Mouse (Mus musculus) thymus, postnatal 25 days (tissue): ENCODE data around the gene Itgb3.
A peak's percentile ranks its signal among the peaks of the same experiment; 100 is the strongest.

Experiments
- DNase-seq: peaks from one replicate; pipeline ENCODE4 v3.0.0; 2022

Gene Itgb3

DNA sequence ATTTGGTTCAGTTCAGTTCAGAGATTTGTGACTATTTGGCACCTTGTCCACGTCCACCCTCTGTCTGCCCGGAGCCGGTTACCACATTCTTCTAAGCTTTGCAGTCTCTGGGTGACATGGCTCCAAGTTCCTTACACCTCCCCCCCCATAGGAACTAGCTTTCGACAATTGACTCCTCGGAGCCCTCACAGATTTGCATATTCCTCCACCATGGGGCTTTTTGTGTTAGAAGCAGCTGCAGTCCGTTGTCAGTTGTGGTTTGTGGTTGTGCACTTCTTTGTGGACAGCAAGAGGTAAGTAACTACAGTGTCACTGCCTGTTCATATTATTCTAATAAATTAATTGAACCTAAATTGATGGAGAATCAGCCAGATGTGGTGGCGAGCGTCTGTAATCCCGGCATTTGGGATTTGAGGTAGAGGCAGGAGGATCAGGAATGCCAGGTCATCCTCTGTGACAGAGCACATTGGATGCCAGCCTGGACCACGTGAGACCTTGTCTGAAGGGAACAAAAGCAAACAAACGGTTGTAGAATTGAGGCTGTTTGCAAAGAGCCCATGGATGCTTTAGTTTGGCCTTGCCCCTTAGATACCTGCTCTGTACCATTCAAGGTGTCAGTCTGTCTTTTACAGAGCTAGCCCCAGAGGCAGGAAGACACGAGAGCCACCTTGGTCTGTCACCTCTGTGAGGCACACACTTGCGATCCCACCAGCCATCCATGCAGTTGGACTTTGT, 25.0 kb upstream of the Itgb3 start:
- DNase-seq: no peak

GRCm38 (mm10) chr11:104585495-104585894, 22.3 kb upstream of the Itgb3 start:
- DNase-seq: no peak

- no peak for DNase-seq
These were observed 19.9 kb upstream of the Itgb3 start for GRCm38 (mm10) chr11:104587904-104588303.

- no peak for DNase-seq
These were observed 19.3 kb upstream of the Itgb3 start for GRCm38 (mm10) chr11:104588513-104588912.

GRCm38 (mm10) chr11:104589570-104589969, 18.2 kb upstream of the Itgb3 start:
- DNase-seq: no peak

DNA sequence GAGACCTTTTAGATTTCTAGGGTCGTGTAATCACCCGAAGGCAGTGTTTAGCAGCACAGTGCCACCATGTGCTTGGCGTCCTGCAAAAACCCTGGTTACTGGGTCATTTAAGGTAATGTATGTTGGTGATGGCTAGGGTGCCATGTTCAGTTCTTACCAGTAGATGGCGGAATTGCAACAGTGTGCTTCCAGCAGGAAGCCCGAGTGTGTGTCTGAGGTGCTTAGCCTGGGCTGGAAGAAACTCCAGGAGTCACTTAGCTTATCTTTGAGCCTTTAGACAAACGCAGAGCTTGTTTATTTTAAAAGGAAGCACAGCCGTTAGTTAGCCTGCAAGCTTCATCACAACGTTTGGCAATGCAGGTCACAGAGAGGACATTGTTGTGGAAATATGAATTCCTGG, 17.7 kb upstream of the Itgb3 start:
- peak; percentile 81 for DNase-seq

- no peak for DNase-seq
These were observed 15.5 kb upstream of the Itgb3 start for GRCm38 (mm10) chr11:104592066-104592835.

DNA sequence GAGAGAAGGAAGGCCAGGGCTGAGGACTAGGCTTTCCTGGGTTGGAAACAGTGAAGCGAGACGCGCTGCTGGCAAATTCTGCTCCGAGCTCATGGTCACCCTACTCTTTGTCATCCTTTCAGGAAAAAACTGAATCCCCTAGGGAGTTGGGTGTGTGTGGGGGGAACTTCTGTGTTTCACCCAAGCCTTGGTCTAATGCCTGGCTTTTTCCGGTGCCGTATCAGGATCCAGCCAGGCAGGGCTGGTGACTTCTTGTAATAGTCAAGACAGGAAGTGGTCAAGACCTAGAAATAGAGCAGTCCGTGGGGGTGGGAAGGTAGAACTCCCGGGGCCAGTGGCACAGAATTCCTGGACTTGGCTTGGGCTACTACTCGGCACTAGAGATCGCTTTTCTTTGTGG, 11.4 kb upstream of the Itgb3 start:
- no peak for DNase-seq

DNA sequence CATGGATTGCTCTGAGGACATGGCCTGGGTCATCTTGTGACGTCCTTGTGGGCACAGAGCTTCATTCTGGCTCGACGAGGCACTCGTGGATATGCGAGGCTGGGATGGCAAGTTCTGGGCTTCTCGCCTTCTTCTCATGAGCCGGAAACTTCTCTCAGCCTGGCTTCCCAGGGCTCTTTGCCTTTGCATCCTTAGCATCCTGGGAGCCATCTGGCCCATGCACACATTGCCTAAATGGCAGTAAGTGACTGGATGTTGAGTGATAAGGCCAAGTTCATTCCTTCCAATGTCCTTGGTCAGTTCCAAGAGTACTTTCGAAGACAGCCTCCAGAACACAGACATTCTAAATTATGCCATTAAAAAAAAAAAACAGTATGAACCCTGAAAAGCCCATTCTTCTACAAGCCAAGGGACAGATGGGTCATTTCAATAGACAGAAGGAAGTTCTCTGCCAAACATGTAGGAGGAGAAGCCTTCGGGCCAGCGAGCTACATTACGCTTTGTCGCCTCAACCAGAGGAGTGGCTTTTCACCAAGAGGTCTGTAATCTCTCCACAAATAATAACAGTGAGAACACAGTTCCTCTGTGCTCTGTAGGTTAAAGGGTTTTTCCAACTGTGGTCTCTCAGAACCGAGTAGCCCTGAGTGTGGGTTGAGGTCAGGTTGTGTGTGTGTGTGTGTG, 8.4 kb upstream of the Itgb3 start:
- DNase-seq: no peak

DNA sequence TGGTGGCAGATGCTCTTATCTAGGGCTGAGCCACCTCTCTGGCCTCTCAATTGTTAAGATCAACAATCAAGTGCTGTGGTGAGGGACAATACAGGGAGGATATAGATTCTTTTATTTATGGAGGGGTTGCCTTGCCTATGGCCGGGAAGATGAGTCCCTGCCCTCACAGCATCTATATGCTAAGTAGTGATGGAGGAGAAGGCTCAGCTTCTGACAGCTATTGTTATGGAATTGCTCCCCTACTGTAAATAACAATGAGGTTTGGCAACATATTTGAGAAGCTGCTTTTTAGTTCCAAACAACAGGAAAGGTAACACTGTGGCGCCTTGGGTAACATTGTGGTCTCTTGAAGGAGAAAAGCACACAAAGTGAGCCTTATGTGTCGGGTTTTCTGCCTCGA, 7.1 kb upstream of the Itgb3 start:
- DNase-seq: no peak

DNA sequence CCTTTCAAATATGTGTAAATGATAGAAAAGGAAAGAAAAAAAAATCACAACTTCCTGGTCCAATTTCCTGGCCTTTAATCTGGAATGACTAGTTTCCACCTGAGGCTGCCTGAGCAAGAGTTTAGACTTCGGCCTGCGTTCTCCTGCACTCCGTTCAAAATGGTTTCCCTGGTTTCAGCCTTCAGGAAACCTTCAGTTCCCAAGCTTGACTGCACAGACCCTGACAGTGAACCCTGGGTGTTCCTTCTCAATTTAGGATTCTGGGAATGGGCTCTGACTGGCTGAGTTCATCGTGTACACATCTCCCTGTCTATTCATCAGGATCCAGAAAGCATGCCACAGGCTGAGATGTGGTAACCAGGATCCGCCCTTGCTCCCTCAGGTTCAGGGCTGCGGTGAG, 3.6 kb upstream of the Itgb3 start:
- no peak for DNase-seq

GRCm38 (mm10) chr11:104608249-104608920, 585 bp downstream of the Itgb3 start:
- DNase-seq: no peak

GRCm38 (mm10) chr11:104609033-104609684, 1.4 kb downstream of the Itgb3 start:
- no peak for DNase-seq

DNA sequence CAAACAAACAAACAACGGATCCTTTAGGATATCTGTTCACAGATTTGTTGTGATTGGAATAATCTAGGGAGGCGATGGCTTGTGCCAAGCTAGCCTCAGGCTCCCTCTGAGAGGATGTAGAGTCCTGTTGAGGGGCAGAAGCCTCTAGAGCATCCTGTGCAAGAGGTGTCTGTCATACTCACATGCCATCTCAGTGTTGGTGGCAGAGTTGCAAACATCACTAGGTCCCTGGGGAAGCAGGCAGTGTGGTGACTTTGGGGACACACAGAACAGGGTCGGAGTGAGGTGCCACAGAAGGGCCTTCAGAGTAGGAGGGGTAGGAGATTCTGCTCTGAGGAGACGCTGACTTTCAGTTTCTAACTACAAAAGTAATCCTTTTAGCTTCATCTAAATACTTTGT, 1.9 kb downstream of the Itgb3 start:
- no peak for DNase-seq

DNA sequence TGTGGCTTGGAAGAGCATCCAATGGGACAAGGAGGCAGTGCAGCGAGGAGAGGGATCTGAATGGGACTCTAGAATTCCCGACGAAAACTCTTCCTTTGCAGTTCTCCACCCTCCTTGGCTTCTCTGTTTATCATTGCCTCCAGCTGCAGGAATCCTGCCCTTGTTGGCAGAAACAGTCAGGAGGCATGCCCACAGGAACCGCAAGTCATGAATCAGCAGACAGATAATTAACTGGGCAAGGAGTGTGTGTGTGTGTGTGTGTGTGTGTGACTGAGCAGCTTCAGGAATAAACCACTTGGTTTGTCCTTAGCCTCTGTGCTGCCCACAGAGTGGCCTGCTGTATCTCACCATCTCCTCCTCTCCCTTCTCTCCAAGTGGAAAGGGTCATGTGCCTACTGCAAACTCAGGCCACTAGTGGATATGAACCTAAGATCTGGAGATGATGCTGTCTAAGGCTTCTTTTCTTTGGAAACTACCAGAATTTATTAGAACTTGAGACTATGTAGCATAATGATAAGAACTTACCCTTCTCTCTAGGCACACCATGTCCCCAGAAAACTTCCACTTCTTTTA, 3.9 kb downstream of the Itgb3 start:
- DNase-seq: no peak

DNA sequence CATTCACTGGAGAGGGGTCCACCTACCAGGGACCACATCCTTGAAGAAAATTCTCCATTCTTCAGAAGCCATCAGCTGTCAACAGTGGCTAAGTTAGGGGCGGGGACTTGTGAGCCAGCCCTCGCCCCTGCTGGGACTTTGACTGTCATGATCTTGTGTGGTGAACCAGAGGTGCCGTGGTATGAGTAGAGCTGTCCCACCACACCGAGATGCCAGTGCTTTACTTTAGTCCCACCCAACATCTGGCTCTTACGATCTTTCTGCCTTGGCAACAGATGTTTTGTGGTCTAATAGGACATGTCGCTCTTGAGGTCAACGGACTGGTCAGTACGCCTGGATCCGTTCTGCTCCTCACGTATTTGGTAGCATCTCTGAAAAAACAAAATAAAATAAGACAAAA, 5.8 kb downstream of the Itgb3 start:
- no peak for DNase-seq

- no peak for DNase-seq
These were observed 6.3 kb downstream of the Itgb3 start for GRCm38 (mm10) chr11:104614130-104614529.

DNA sequence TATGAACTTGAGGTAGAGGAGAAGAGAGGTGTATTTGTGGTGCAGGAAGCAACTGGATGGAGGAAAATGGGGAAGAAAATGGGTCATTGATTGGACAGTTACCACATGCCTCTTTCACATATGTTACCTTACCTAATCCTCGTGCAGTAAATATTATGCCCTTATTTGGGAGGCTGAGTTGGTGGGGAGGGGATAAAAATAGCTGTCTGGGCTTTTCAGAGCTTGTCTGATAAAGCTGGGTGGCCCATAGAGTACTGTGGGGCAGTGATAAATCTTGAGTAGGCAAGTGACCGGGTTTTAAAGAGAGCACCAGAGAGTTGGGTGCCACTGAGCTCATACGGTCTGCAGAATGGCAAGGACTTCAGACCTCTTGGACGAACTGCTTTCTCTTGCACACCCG, 8.4 kb downstream of the Itgb3 start:
- no peak for DNase-seq

DNA sequence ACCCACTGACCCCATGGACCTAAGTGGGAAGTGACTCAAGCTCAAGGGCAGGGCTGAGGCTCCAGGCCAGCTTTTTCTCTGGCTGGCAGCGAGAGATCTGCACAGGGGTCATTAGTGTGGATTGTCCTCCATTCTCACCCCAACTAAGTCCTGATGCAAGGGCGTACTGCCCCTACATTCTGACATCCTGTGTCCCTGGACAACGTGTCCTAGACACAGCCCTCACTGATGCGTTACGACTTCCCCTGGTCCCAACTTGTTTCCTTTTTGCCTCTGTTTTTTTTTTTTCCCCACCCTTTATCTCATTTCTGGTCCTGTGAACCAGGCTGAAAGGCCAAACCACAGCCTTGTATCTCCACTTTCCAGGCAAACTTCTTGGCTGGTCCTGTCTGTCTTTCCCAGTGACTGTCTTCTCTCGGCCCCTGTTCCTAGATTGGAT, 10.9 kb downstream of the Itgb3 start:
- DNase-seq: no peak

DNA sequence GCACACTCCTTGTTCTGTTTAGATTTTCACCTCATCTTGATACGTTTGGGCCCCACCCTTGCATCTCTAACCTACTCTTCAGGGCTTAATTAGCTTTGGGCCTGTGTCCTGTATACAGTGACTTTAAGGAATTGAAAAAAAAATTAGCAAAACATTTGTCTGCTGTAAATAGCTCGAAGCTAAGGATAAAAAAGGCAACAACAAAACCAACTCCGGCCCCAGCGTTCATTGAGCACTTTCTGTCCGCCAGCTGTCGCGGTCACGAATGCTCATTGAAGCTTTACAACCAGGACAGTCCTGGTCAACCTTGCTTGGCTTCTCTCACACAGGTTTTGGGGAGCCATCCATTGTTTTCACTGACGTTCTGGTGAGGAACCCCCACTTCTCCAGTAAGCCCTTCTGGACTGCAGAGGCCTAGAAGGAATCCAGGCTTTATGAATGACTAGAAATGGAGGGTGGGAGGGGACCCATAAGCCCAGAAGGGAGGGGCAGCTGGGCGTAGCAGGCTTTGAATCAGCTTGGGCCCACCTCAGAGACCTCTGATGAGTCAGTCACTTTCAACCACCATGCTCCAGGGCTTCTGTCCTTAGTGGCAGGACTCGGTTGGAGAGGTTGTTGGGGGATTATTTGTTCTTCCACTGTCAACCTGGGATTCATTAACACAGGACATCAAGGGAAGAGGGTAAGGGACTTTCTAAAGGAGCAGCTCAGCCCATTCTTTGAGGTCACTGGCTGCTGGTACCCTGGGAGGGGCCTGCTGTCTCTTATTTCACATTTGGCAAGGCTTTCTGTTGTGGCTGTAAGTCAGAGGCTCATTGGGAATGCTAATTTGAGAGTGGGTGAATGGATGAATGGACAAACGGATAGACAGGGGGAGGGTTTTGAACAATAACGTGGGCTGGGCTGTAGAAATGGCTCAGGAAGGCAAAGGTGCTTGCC, 11.6 kb downstream of the Itgb3 start:
- DNase-seq: no peak
